Mouse (Mus musculus): ENCODE measurements around the gene Bsg.

Bsg gene

GRCm38 (mm10) chr10:79704065-79704969 lies at the start of gene Bsg:
TSS of gene Bsg (plus strand) at chr10:79704491.
- DNase-seq (ENCODE audit: low spot score in 2 of 2): peak; percentile 99

DNA sequence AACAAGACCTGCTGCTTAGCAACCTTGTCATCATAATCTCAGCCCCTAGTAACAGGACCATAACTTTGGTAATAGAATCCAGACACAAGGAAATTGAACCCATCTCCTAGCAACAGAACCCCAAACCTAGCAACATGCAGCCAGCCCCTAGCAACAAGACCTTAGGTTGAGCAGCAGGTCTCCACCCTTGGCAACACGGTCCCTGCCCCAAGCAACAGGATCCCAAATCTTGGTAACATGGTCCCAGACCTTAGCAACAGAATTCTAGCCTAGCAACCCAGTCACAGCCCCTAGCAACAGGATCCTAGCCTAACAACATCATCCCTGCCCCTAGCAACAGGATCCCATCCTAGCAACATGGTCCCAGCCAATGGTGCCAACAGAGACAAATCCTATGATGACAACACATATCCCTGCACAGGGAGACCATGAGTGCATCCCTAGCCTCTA lies 49.3 kb upstream of the Bsg start:
- no peak for DNase-seq (ENCODE audit: low spot score in 2 of 2)

DNA sequence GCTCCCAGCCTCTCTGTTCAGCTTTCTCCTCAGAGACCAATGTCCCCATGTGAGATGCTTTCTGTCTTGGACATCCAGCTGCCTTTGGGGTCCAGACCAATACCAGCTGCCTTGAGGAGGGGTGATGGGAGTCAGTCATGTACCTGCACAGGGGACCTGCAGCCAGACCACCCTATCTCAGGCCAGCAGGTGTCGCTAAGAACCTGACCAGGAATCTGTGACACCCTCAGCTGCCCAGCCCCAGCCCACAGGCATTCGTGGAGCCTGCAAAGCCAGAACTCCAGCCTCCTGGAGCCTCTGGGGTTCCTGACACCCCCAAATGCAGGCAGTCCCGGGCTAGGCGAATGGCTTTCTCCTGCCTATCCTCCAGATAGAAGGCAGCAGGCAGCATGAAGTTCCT lies 45.5 kb upstream of the Bsg start:
- DNase-seq (ENCODE audit: low spot score in 2 of 2): no peak

- no peak for DNase-seq (ENCODE audit: low spot score in 2 of 2)
These were observed 44.0 kb upstream of the Bsg start for GRCm38 (mm10) chr10:79660298-79660697.

GRCm38 (mm10) chr10:79661861-79662260 lies 42.4 kb upstream of the Bsg start:
- DNase-seq (ENCODE audit: low spot score in 2 of 2): no peak

DNA sequence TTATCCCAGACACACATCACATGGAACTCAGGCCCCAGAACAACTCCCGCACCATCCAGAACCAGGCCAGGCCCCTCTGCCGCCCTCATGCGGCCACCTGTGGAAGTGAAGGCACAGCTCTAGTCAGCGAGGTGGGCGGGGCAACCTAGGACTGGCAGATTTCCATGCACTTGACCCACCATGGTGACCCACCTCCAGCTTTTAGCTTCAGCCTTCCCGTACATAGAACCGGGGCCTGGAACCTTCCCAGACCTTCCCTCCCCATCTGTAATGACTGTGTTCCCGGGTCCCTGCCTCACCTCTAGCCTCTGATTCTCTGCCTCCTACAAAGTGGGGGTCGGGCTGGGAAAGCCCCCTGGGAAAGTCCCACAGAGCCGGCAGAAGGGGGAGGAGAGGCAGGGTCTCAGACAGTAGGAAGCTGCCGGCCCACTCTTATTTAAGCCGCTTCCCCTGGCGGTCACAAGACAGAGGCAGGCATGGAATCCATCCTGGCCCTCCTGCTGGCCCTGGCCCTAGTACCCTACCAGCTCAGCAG lies 40.1 kb upstream of the Bsg start, which contains the start of gene Madcam1:
Gene Madcam1, plus strand, starts transcription at position 429 of the 535 bp plus-strand sequence.
- no peak for DNase-seq (ENCODE audit: low spot score in 2 of 2)

- DNase-seq (ENCODE audit: low spot score in 2 of 2): no peak
These were observed 39.2 kb upstream of the Bsg start for GRCm38 (mm10) chr10:79665051-79665450.

DNA sequence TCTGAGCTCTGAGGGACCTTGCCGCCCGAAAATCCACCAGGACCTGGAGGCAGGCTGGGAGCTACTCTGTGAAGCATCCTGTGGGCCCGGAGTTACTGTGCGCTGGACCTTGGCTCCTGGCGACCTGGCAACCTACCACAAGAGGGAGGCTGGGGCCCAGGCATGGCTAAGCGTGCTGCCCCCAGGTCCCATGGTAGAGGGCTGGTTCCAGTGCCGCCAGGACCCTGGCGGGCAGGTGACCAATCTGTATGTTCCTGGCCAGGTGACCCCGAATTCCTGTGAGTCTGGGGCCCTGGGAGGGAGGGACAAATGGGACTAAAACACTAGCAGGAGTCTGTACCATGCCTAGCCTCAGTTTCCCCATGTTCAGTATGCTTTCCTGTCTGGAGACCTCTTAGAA lies 37.8 kb upstream of the Bsg start:
- DNase-seq (ENCODE audit: low spot score in 2 of 2): no peak

- no peak for DNase-seq (ENCODE audit: low spot score in 2 of 2)
These were observed 36.2 kb upstream of the Bsg start for GRCm38 (mm10) chr10:79668076-79668475.

- DNase-seq (ENCODE audit: low spot score in 2 of 2): peak; percentile 90 to 94
These were observed 35.3 kb upstream of the Bsg start, which contains the start of gene Tpgs1 for GRCm38 (mm10) chr10:79668771-79669575. TSS of gene Tpgs1 (plus strand) at chr10:79669369.

- peak in 1 of 2 experiments; percentile 67 for DNase-seq (ENCODE audit: low spot score in 2 of 2)
These were observed 34.7 kb upstream of the Bsg start for GRCm38 (mm10) chr10:79669576-79670057.

DNA sequence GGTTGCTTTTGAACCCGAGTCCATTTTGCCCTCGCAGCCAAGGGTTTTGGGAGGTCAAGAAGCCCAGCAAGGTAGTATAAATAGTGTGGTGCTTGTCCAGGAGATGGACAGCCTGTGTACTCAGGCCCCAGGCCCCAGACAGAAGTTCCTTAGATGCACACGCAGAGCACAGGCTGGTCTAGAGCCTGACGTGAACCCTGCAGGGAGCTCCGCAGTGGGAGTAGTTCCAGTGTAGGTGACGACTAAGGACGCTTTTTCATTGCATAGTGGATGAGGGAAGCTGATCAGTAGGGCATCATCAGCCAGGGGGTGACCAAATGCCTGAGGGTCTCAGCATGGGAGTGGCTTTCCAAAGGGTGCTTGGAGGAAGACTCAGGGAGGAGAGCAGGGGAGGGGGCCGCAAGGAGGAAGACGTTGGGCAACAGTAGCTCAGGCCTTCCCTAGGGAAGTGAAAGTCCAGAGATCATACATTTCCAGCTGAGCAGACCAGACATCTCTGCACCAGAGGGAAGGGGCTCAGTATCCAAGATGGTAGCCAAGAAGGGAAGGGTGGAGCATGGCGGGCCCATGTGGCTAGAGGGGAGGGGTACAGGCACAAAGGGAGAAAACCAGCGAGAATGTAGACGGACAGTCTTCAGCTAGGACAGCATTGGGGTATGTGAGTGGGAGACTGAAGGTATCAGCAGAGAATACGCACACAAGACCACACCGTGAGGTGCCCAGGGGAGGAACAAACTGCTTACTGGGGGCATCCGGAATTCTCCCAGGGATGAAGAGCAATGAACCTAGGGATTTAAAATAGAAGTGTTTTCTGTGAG lies 34.0 kb upstream of the Bsg start:
- DNase-seq (ENCODE audit: low spot score in 2 of 2): no peak

DNA sequence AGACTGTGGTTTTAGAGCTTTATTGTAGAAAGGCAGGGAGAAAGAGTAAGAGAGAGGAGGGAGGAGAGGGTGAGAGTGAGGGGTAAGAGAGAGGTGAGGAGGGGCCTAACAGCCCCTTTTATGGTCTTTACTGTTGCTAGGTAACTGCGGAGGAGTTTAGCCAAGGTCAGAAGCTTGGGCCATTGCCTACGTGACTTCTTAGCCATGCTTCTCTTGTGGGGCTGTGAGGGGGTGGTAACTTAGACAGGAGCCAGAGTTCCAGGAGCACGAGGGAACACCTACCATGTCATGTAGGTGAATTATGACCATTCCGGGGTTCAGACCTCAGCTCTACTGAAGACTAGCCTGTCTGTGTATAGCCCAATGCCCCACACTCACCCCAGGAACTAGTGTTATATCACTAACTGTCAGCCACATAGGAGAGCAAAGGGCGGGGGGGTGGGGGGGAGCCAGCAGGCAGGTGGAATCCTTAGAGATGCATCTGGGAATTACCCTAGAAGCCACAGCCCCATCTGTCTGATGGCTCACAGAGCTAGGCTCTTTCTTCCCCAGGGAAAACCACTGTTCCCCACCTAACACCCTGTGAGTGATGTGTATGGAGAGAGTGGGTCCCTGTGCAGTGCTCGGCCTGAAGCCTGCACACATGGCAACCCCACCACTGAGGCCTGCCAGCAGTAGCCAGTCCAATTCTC lies 32.7 kb upstream of the Bsg start:
- no peak for DNase-seq (ENCODE audit: low spot score in 2 of 2)

DNA sequence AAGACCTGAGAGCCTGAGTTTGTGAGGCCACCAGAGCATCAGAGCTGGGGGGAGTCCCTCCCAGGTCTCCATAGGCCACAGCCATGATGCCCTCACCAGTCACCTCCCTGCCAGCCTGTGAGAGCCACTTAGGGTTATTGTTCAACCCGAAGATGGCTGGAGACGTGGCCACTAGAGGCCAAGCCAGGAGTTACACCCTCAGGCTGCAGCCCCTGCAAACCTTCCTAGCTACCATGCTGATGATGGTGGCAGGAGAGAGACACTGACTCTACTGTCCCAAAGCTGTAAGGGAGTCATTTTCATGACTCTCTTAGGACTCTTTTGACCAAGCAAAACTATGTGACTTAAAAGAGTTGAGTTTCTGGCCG lies 32.2 kb upstream of the Bsg start:
- DNase-seq (ENCODE audit: low spot score in 2 of 2): no peak

GRCm38 (mm10) chr10:79673054-79673453 lies 31.2 kb upstream of the Bsg start:
- DNase-seq (ENCODE audit: low spot score in 2 of 2): no peak

GRCm38 (mm10) chr10:79675346-79676035 lies 28.8 kb upstream of the Bsg start:
- DNase-seq (ENCODE audit: low spot score in 2 of 2): no peak

GRCm38 (mm10) chr10:79680606-79681495 lies 23.4 kb upstream of the Bsg start:
- peak in 1 of 2 experiments; percentile 64 for DNase-seq (ENCODE audit: low spot score in 2 of 2)

GRCm38 (mm10) chr10:79681591-79682245 lies 22.6 kb upstream of the Bsg start, which contains the start of gene Cdc34:
TSS of gene Cdc34 (plus strand) at chr10:79682195.
- peak; percentile 100 for DNase-seq (ENCODE audit: low spot score in 2 of 2)

Data from heart, adult 9 months (tissue).